Mouse (Mus musculus) olfactory bulb, adult 2 months (tissue): Measurements from ENCODE around the gene Syt16. TPM values are rescaled to one million over a fixed set of nuclear protein-coding genes. Genes with fewer than 3 reads are reported as not detected.

Source experiments
- H3K27ac ChIP-seq: fragments of 200-500 bp; 2 replicates; pipeline ENCODE4 v1.5.1; 2012; ENCODE audit warnings: low read depth, low read length; ENCODE audit not compliant: insufficient read depth
- H3K4me1 ChIP-seq: fragments of 200-500 bp; 2 replicates; pipeline ENCODE4 v1.6.1; 2012; ENCODE audit warnings: low read length; ENCODE audit not compliant: control insufficient read depth, insufficient read depth
- H3K4me3 ChIP-seq: fragments of 200-500 bp; 2 replicates; pipeline ENCODE4 v1.5.1; 2012; ENCODE audit warnings: mild to moderate bottlenecking, low read depth, low read length, moderate library complexity; ENCODE audit not compliant: insufficient read depth
- CTCF ChIP-seq: fragments of 200-500 bp; IDR thresholded peaks from 2 replicates; pipeline ENCODE4 v1.5.1; 2012; ENCODE audit warnings: low read depth, mild to moderate bottlenecking, low read length, moderate library complexity; ENCODE audit not compliant: insufficient read depth
- POLR2A ChIP-seq: fragments of 200-500 bp; IDR thresholded peaks from 2 replicates; pipeline ENCODE4 v1.6.1; 2012; ENCODE audit warnings: mild to moderate bottlenecking, low read depth, low read length, moderate library complexity; ENCODE audit not compliant: insufficient read depth
- WGBS: fragments of 180-500 bp; shearing (Covaris S2); methylation state at CpG from one replicate; pipeline ENCODE4 v1.1.7; 2018; 5-methylcytosine and 5-hydroxymethylcytosine counted together
- polyA plus RNA-seq: library from polyadenylated mRNA; stranded (reverse); fragments of >200 nt; gene quantifications from 2 replicates; pipeline ENCODE4 v1.2.4, GENCODE M21; 2012; ENCODE audit warnings: low replicate concordance; ENCODE audit not compliant: missing spikeins, insufficient read depth, insufficient read length

The Syt16 gene
- not detected in 2 replicates for polyA plus RNA-seq

- WGBS: 1% methylated on average over 66 of the region's 67 CpGs
- peak within 1 kb of the TSS; percentile 73 for H3K4me3 ChIP-seq
- peaks cover 10% of the 10 kb centered on the region for H3K4me1 ChIP-seq
- peak; percentile 31; the same call in 1 of the 2 replicates for TF ChIP-seq POLR2A
- no peak for TF ChIP-seq CTCF
- H3K27ac ChIP-seq: peak within 1 kb of the TSS; percentile 69
These were observed at the start of gene Syt16 for GRCm38 (mm10) chr12:73997297-73998127. TSS of gene Syt16 (plus strand) at chr12:73997661.

- no peak overlapping the region for H3K4me3 ChIP-seq
- H3K4me1 ChIP-seq: peaks cover 8% of the 10 kb centered on the region; the same call in 1 of the 2 replicates
- no peak for TF ChIP-seq CTCF
- H3K27ac ChIP-seq: no peak overlapping the region
- 90% methylated on average over 4 of the region's 4 CpGs for WGBS
These were observed 49.0 kb upstream of the Syt16 start for GRCm38 (mm10) chr12:73948415-73948814.

GRCm38 (mm10) chr12:73949318-73950058 is 48.0 kb upstream of the Syt16 start:
- H3K27ac ChIP-seq: no peak overlapping the region
- peak overlapping the region; percentile 43 for H3K4me3 ChIP-seq
- H3K4me1 ChIP-seq: peaks cover 10% of the 10 kb centered on the region
- TF ChIP-seq CTCF: no peak
- TF ChIP-seq POLR2A: no peak
- WGBS: 19% methylated on average over 46 of the region's 46 CpGs

GRCm38 (mm10) chr12:73952879-73953278 is 44.6 kb upstream of the Syt16 start:
- WGBS: 3% methylated on average over 15 of the region's 15 CpGs
- H3K27ac ChIP-seq: no peak overlapping the region
- H3K4me1 ChIP-seq: peaks cover 11% of the 10 kb centered on the region
- TF ChIP-seq CTCF (no peak), POLR2A (no peak)
- H3K4me3 ChIP-seq: peak overlapping the region; percentile 25

- no peak overlapping the region for H3K4me3 ChIP-seq
- H3K27ac ChIP-seq: no peak overlapping the region
- no peak for TF ChIP-seq POLR2A
- TF ChIP-seq CTCF: no peak
- peaks cover 11% of the 10 kb centered on the region for H3K4me1 ChIP-seq
- 61% methylated on average over 14 of the region's 14 CpGs for WGBS
These were observed 43.9 kb upstream of the Syt16 start for GRCm38 (mm10) chr12:73953420-73954186.

- WGBS: 52% methylated on average over 5 of the region's 5 CpGs
- TF ChIP-seq POLR2A (no peak), CTCF (no peak)
- H3K4me3 ChIP-seq: no peak overlapping the region
- peaks cover 7% of the 10 kb centered on the region for H3K4me1 ChIP-seq
- H3K27ac ChIP-seq: no peak overlapping the region
These were observed 42.7 kb upstream of the Syt16 start for GRCm38 (mm10) chr12:73954785-73955184.

- TF ChIP-seq POLR2A (no peak), CTCF (no peak)
- Histone ChIP-seq H3K27ac (no peak overlapping the region), H3K4me1 (peaks cover 7% of the 10 kb centered on the region), H3K4me3 (no peak overlapping the region)
- WGBS: 80% methylated on average over 3 of the region's 3 CpGs
These were observed 39.8 kb upstream of the Syt16 start for GRCm38 (mm10) chr12:73957676-73958075.

GRCm38 (mm10) chr12:73958830-73959229 is 38.6 kb upstream of the Syt16 start:
- WGBS: 86% methylated on average over 2 of the region's 2 CpGs
- Histone ChIP-seq H3K27ac (no peak overlapping the region), H3K4me3 (no peak overlapping the region), H3K4me1 (peaks cover 3% of the 10 kb centered on the region)
- TF ChIP-seq POLR2A (no peak), CTCF (no peak)
